Mouse (Mus musculus) telencephalon, adult 2 months (tissue): ENCODE measurements around the gene Sox4.
A peak's percentile ranks its signal among the peaks of the same experiment; 100 is the strongest.

Source experiments
- DNase-seq: peaks from one replicate; pipeline ENCODE4 v3.0.0-alpha.2; 2011; ENCODE audit warnings: low read depth, low spot score

The Sox4 gene

GRCm38 (mm10) chr13:28953581-28953991 lies at the start of gene Sox4:
Sox4 (minus strand) TSS chr13:28953713.
- peak; percentile 94 for DNase-seq

- DNase-seq, result no peak
These were observed 38.6 kb upstream of the Sox4 start for GRCm38 (mm10) chr13:28991899-28992664.

DNA sequence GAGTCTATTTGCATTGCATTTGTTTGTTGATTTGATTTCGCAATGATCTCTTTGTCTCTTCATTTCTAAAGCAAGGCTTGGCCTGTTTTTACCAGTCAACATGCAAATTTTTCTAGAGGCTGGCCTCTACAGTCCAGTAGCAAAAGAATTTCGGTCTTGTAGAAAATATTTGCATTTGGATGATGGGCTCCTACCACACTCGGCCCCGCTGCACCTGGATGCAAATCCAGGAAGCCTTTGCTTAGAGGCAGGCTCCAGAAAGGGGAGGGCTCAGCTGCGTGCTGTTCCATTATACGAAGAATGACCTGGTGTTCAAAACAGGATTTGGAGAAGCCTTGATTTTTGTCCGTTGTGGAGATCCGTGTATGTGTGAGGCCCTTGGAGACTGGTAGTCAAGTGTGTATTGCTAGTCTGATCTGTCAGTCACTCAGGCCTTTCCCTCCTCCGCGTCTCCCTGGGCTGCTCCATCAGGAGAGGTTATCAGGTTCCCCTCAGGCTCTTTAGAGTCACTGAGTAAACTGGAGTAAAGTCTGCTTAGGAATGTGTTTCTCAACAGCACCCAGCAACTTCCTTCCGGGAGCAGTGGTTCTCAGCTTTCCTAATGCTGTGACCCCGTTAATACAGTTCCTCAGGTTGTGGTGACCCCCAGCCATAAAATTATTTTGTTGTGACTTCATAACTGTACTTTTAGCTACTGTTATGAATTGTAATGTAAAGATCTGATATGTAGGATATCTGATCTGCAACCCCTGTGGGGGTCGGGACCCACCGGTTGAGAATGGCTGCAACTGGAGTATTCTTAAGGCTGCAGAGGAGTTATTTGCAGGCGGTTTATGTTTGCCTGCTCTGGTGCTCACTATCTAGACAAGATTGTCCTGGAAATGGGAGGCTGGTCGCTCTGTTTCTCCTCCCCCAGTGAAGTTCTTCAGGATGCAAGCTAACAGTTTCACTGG lies 35.5 kb upstream of the Sox4 start:
- DNase-seq, result no peak

DNA sequence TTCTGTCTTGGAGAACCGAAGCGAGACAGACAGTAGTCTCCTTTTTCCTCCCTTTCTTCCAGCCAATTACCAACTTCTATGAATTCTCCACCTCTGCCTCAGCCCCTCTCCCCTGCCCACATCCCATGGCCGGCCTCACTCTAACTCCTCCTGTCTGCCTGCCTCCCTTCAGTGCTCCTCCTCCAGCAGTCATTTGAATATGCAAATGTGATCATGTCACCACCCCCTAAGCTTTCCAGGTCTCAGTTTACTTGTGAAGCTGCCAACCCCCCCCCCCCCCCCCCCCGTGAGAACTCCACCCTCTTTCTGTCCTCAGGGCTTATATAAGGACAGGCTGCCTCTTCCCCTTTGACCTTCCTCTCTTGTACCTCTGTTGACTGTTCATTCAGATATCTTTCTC lies 27.2 kb upstream of the Sox4 start:
- DNase-seq, result no peak

DNA sequence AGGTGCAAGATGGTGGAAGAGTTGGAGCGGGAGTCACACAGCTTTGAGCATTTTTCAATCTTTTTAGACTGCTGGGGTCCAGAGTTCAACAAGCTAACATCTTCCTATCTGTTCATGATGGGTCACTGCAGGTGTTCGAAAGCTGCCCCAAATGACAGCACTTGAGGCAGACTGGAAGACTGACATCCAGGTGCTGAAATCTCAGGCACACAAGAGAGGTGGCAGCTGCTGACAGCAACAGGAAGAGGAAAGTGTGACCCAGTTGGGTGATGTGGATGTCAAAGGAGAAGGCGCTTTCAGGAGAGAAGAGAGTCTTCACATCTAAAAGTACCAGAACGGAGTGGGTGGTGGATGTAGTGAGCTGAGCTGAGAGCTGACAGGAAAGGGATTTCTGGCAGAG lies 21.5 kb upstream of the Sox4 start:
- no peak for DNase-seq

DNA sequence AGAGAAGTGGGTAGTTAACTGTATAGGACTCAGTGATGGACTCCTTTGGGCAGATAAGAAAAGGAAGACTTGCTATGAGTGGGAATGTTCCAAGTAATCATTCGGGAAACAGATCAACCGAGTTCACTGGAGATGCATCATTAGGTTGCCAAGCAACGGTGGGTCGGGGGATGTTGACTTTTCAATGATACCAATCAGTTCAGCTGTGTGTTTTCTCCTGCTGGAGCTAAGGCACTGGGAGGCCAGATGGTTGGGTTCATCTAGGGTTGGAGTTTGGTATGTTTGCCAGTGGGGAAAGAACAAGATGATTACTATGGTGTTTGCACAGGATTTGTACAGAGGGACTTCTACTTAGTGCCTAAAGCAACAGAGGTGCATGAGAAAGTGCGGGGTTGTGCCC lies 21.1 kb upstream of the Sox4 start:
- DNase-seq, result no peak

DNA sequence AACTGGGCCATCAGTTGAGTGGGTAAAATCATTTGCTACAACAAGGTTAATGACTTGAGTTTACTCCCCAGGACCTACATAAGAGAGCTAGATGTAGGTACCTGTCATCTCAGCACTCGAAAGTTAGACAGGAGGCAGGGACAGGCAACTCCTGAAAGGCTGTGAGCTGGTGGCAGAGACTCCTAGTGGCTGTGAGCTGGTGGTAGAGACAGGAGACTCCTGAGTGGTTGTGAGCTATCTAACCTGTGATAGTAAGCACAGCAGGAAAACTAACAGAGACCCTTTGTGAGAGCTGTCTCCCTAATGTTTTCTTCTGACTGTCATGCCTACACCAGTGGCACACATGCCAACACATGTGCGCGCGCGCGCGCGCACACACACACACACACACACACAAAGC lies 7.4 kb upstream of the Sox4 start:
- DNase-seq, result no peak

DNA sequence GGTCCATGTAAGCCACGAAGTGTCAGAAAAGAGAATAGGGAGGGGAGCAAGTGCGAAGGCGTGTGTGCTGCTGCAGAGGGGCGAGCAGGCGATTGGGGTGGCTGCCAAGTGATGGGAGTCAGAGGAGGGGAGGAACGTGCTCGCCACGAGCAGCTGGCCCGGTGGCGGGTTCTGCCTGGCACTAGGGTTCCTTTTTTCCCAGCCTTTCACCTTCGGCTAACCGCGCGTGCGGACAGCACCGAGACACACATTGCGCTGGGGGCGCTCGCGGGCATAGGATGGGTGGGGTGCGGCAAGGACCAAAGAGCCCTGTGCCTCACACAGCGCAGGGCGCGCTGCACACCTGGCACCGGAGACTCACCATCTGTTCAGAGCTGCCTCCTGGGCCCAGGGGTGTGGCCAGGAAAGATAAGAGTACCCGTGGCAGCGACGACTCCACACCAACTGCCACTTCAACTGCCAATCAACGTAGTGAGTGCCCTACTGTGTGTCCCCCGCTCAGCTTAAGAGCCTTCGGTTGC lies 6.0 kb upstream of the Sox4 start:
- DNase-seq, result peak; percentile 53

- DNase-seq, result no peak
These were observed 5.5 kb upstream of the Sox4 start for GRCm38 (mm10) chr13:28959068-28959440.

DNA sequence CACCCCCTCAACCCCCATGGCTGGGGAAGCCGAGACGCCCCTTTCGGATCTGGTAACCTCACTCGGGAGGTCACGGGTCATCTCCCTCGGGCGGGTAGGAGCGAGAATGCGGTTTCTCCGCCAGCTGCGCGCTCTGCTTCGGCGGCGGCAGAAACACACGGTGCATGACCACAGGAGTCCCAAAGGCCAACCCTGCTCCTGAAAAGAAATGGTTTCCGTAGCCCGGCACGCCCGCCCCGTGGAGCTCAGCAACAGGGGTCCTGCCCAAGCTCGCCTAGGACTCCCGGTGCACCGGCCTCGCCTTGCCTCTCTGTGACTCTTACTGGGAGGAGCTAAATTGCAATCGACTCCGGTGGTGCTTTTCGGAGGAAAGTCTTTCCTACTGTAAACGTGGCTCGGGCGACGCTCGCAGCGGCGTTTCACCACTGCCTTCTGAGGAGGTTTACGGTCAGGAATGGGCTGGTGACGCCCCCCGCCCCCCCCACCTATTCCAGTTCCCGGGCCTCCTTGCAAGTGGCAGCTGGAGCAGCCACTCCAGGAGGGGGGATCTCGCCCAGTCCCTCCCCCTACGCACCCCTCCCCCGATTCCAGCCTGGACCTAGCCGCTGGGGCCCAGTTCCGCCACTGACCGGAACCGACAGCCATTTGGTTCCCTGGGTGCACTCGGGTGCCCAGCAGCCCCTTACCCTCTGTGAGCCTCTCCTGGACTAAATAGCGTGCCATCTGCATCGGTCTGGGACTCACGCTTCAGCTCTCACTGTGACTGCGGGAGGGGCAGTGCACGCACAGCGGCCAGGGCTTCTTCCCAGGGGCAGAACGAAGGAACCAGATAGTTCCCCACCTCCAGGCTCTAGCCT lies 4.9 kb upstream of the Sox4 start:
- peak; percentile 68 for DNase-seq

DNA sequence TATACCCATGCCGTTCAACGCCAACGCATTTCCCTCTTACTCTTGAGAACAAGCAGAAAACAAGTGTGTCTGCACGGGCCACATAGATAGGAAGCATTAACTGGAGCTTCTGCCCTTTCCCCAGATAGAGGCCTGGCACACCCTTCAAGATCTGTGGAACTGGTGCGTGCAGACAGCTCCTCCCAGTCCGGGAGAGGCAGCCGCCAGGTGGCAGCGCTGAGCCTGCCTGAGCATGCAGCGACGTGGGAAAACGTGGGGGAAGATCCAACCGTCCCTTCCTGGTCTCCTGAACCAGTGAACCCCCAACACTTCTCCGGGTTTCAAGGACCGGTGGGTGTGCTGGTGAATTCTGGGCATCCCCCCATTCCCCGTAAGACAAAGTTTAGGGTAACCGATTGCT lies 4.3 kb upstream of the Sox4 start:
- peak; percentile 84 for DNase-seq

- DNase-seq, result peak; percentile 83
These were observed 639 bp downstream of the Sox4 start for GRCm38 (mm10) chr13:28952576-28953571.

GRCm38 (mm10) chr13:28951691-28952575 lies 1.6 kb downstream of the Sox4 start:
- DNase-seq, result no peak

DNA sequence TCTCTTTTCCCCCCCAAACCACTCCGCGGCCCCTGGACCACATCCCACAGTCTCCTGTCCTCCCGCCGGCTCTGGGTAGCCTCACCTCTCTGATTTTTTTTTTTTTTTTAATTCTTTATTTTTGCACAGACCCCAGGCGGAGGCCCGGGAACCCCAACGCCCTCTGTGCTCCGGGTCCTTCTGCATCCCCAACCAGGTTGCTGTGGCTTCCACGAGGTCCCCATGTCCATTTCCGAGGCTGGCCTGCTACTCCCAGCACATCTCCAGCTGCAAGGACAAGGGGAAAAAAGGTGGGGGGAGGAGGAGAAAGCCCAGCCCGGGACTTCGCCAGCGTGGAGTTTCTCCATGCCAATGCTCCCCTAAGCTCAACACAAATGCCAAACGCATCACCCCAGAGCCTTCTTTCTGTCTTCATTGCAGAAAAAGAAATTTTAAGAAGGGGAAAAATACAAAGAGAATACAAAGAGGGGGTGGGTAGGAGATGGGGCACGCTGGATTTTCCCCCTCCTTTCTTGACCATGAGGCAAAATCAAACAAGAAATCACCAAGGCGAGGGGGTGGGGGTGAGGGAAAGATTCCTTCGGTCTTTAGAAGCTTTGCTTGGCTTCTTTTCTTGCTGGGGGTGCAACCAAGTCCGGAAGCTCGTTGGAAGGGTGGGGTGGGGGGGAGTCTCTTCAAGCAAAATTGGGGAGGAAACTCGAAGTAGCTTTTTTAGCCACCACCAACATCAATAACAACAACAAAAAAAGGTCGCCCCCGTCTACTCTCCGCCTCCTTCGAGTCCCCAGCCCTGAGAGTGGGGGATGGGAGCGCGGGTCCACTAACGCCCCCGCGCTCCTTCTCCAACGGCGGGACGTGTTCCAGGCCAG lies 2.7 kb downstream of the Sox4 start:
- peak; percentile 26 for DNase-seq

DNA sequence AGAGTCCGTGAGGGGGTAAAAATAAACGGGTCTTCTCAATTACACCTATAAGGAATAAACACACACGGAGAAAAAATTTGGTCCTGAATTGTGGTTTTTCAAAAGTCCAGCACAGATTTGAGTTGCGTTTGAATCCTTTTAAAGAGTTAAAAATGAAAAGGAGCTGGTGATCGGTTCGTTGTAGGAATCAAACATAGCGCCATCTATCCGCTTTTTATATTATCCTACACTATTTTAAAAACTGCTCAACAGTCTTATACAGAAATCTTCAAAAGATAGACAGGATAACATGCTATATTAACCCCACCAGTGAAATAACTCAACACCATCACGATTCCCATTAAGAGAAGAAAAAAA lies 3.3 kb downstream of the Sox4 start:
- peak; percentile 62 for DNase-seq

DNA sequence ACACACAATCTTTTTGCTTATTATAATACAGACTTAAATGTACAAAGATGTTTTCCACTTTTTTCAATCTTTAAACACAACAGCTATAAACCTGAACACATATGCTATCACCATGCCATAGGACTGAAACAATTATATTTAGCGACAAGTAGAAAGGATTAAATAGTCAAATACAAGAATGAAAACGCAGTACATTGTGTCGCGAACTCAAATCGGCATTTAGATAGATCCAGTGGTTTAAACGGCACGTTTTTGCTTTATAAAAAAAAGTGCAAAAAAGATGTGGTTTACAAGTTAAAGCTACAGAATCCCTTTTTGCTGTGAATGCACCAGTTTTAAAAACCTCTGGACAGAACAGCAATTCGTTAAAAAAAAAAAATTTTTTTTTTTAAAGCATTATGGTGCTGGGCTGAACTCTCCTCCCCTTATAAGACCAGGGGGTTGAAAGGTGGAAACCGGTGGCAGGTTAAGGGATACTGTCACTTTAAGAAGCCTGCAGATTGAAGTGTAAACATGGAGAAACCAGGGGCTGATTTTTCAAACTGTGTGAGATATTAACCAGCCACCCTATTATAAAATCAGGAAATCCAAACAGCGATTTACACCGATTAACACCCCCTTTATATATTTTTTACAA lies 4.1 kb downstream of the Sox4 start:
- no peak for DNase-seq

- DNase-seq, result no peak
These were observed 5.0 kb downstream of the Sox4 start for GRCm38 (mm10) chr13:28948541-28948940.
